Mouse (Mus musculus) stomach, postnatal 0 days (tissue): ENCODE measurements around the gene Rpl3l.
A peak's percentile ranks its signal among the peaks of the same experiment; 100 is the strongest.

Experiments used
- CTCF ChIP-seq: IDR thresholded peaks from 2 replicates; pipeline ENCODE4 v1.5.1; 2016; ENCODE audit warnings: antibody characterized with exemption, low read depth, mild to moderate bottlenecking, moderate library complexity
- EP300 ChIP-seq: optimal IDR thresholded peaks from 2 replicates; pipeline ENCODE3; 2016; ENCODE audit warnings: antibody characterized with exemption

GRCm38 (mm10) chr17:24773241-24773640 is 45.6 kb downstream of the Rpl3l start:
- peak; percentile 50 for TF ChIP-seq CTCF
- no peak for TF ChIP-seq EP300
